Mouse (Mus musculus) CH12.LX (cell line): ENCODE results near the gene Clmn.

Source experiments
- CTCF ChIP-seq, 2 experiments: IDR thresholded peaks in 1 of 2; conservative IDR thresholded peaks in 1 of 2; 2 replicates each; pipeline ENCODE4 v1.5.1; 2011 to 2012; ENCODE audit warnings: low read depth in 2 of 2, low read length in 2 of 2, improper control_type of control experiment in 1 of 2, inconsistent platforms in 1 of 2, mild to moderate bottlenecking in 1 of 2, moderate library complexity in 1 of 2
- HCFC1 ChIP-seq: IDR thresholded peaks from 2 replicates; pipeline ENCODE4 v1.6.1; 2012; ENCODE audit warnings: low read depth, mild to moderate bottlenecking, inconsistent platforms, low read length, improper control_type of control experiment
- NRF1 ChIP-seq: IDR thresholded peaks from 2 replicates; pipeline ENCODE4 v1.6.1; 2014; ENCODE audit warnings: low read depth, mild to moderate bottlenecking, inconsistent platforms, low read length, improper control_type of control experiment, moderate library complexity
- POLR2A ChIP-seq: IDR thresholded peaks from 2 replicates; pipeline ENCODE4 v1.6.1; 2011; ENCODE audit warnings: low read depth, mild to moderate bottlenecking, improper control_type of control experiment, low read length
- SMC3 ChIP-seq: IDR thresholded peaks from 2 replicates; pipeline ENCODE4 v1.6.1; 2011; ENCODE audit warnings: low read depth, low read length, improper control_type of control experiment
- TCF12 ChIP-seq: IDR thresholded peaks from 2 replicates; pipeline ENCODE4 v1.6.1; 2014; ENCODE audit warnings: low read depth, mild to moderate bottlenecking, inconsistent platforms, low read length, improper control_type of control experiment
- ZC3H11A ChIP-seq: IDR thresholded peaks from 2 replicates; pipeline ENCODE4 v1.6.1; 2012; ENCODE audit warnings: low read depth, mild to moderate bottlenecking, inconsistent platforms, low read length, improper control_type of control experiment

DNA sequence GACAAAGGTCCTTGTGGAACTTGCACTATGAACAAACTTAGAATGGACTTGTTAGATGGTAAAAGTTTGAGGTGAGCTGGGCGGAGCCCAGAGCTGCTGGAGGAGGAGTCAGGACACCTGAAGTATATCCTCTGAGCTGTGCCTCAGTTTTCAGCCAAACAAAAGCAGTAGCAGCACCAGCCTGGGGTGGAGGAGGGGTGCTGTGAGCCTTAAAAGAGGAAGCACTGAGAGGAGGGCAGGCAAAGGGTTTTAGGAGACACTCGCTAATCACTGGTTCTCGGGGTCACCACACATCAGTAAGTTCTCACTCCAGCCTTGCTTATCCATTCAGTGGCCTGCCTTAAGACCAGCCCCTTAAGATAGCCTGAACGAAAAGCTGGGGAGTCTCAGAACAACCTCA, 30.1 kb downstream of the Clmn start:
- TF ChIP-seq SMC3 (no peak), ZC3H11A (no peak), HCFC1 (no peak), CTCF (conservative IDR thresholded peaks at IDR 0.05 in 1 of 2, IDR thresholded peaks at IDR 0.05 in 1 of 2; ENCODE audit: low read depth in 2 of 2, low read length in 2 of 2) (no peak), TCF12 (no peak), NRF1 (no peak), POLR2A (no peak)
